ENCODE assay signal across 8 mouse cellular contexts in genomic region chr11:95688515-95688914, GRCm38 (mm10). TPM values are rescaled to one million over a fixed set of nuclear protein-coding genes. Genes with fewer than 3 reads are reported as not detected.
A peak's percentile ranks its signal among the peaks of the same experiment; 100 is the strongest.
DNase-seq lines count a peak whose midpoint lies in the region; ATAC-seq lines count a peak whose summit lies in the region.

No protein-coding gene starts in this region.

- H3K27ac ChIP-seq in forebrain, embryonic 15.5 days (replicated peaks): no peak overlapping the region
- no peak overlapping the region for H3K27ac ChIP-seq in forebrain, embryonic 14.5 days (ENCODE audit: low read depth, low read length)

- H3K4me2 ChIP-seq in forebrain, embryonic 15.5 days (replicated peaks): no peak overlapping the region
- no peak overlapping the region for H3K4me2 ChIP-seq in forebrain, embryonic 14.5 days (ENCODE audit: low read length)

- no peaks in the 10 kb centered on the region for H3K9me3 ChIP-seq in forebrain, embryonic 15.5 days
- H3K9me3 ChIP-seq in forebrain, embryonic 14.5 days (replicated peaks; ENCODE audit: control insufficient read depth, low read length): no peaks in the 10 kb centered on the region

- 81% methylated on average over 6 of the region's 6 CpGs for WGBS in forebrain, embryonic 15.5 days
- 89% methylated on average over 6 of the region's 6 CpGs for WGBS in forebrain, embryonic 14.5 days

- no peaks in the 10 kb centered on the region for H3K36me3 ChIP-seq in forebrain, embryonic 15.5 days
- H3K36me3 ChIP-seq in forebrain, embryonic 14.5 days (ENCODE audit: control insufficient read depth, insufficient read depth, low read length): no peaks in the 10 kb centered on the region

- H3K4me1 ChIP-seq in forebrain, embryonic 15.5 days: no peaks in the 10 kb centered on the region
- H3K4me1 ChIP-seq in forebrain, embryonic 14.5 days (ENCODE audit: control insufficient read depth, insufficient read depth, low read length): no peaks in the 10 kb centered on the region

- no peak overlapping the region for H3K9ac ChIP-seq in forebrain, embryonic 15.5 days (replicated peaks)
- no peak overlapping the region for H3K9ac ChIP-seq in forebrain, embryonic 14.5 days (ENCODE audit: low read length)

- no peak for ATAC-seq in forebrain, embryonic 15.5 days (replicated peaks)
- no peak for ATAC-seq in forebrain, embryonic 14.5 days

- no peaks in the 10 kb centered on the region for H3K27me3 ChIP-seq in forebrain, embryonic 15.5 days
- H3K27me3 ChIP-seq in forebrain, embryonic 14.5 days (replicated peaks; ENCODE audit: control insufficient read depth, insufficient read depth, low read length): no peaks in the 10 kb centered on the region

- H3K4me3 ChIP-seq in forebrain, embryonic 15.5 days: no peak overlapping the region
- H3K4me3 ChIP-seq in forebrain, embryonic 14.5 days (ENCODE audit: low read depth, low read length): no peak overlapping the region

- peak; percentile 36 for DNase-seq in urinary bladder, postnatal 14 days (ENCODE audit: low spot score)
- DNase-seq in urinary bladder, adult 2 months (ENCODE audit: low spot score): no peak
- DNase-seq in heart, adult 18-20 months: peak; percentile 73 to 84
- DNase-seq in kidney, adult 9 months: peak; percentile 64
- peak; percentile 71 for DNase-seq in lung, postnatal 10 days
- peak; percentile 9 to 20 for DNase-seq in thymus, adult 18-20 months
- DNase-seq in forebrain, embryonic 14.5 days (ENCODE audit: low spot score): no peak

RNA-seq across cellular contexts. Expression of gene Phb, which starts 21.8 kb away (rescaled TPM):
- 160 and 185 TPM in 2 replicates for polyA plus RNA-seq in urinary bladder, adult 2 months (2012; rRNA removed)
- total RNA-seq in heart, adult 18-20 months (2021): 100 to 1,000 TPM; 428 to 436 TPM
- 187 and 192 TPM in 2 replicates for polyA plus RNA-seq in forebrain, embryonic 15.5 days (2015; fragmentation: Nextera tagmentation; extraction: Ambion mirVana)
- 215 and 222 TPM in 2 replicates for polyA plus RNA-seq in forebrain, embryonic 14.5 days (2014; fragmentation: Nextera tagmentation; extraction: Ambion mirVana)

RNA-seq across cellular contexts. Expression of gene Zfp652, which starts 24.0 kb away (rescaled TPM):
- 20.8 and 30.7 TPM in 2 replicates for polyA plus RNA-seq in urinary bladder, adult 2 months (2012; rRNA removed)
- 10 to 100 TPM; 49.4 to 52.2 TPM for total RNA-seq in heart, adult 18-20 months (2021)
- 32.5 and 35.4 TPM in 2 replicates for polyA plus RNA-seq in forebrain, embryonic 15.5 days (2015; fragmentation: Nextera tagmentation; extraction: Ambion mirVana)
- 11.7 and 13.2 TPM in 2 replicates for polyA plus RNA-seq in forebrain, embryonic 14.5 days (2014; fragmentation: Nextera tagmentation; extraction: Ambion mirVana)

RNA-seq across cellular contexts. Expression of gene B130006D01Rik, which starts 34.9 kb away (rescaled TPM):
- polyA plus RNA-seq in urinary bladder, adult 2 months (2012; rRNA removed): 0.15 and 0.19 TPM in 2 replicates
- under 1 TPM; 0.15 to 0.28 TPM for total RNA-seq in heart, adult 18-20 months (2021)
- 1.4 and 1.9 TPM in 2 replicates for polyA plus RNA-seq in forebrain, embryonic 15.5 days (2015; fragmentation: Nextera tagmentation; extraction: Ambion mirVana)
- 0.43 and 0.95 TPM in 2 replicates for polyA plus RNA-seq in forebrain, embryonic 14.5 days (2014; fragmentation: Nextera tagmentation; extraction: Ambion mirVana)

Comparison
In these comparisons a context has a peak if more than half of its experiments do, and no peak if none do; other contexts are left out.
1. DNase-seq: peak in urinary bladder, postnatal 14 days (single experiment), heart, adult 18-20 months (2 of 2), kidney, adult 9 months (single experiment), lung, postnatal 10 days (single experiment) and thymus, adult 18-20 months (2 of 2); none in urinary bladder, adult 2 months (single experiment) and forebrain, embryonic 14.5 days (single experiment).